17 mouse cellular contexts compared by ENCODE assay signal in the genomic region with DNA sequence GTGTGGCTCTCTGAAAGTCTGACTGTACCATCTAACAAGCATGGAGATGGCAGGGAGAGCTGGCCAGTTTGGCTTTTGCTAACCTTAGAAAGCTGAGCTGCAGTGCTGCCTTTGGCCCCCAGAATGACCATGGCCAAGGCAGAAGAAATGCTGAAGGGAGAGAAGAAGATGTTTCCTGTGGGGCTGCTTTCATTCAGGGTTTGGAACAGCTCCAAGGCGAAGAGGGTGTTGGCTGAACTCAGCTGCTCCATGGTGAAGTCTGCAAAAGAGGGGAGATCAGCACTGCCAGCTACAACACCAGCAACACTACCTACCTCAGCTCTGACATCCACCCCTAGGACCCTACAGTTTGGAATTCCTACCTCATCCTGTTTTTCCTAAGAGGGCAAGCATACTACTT. TPM values are rescaled to one million over a fixed set of nuclear protein-coding genes. Genes with fewer than 3 reads are reported as not detected.
DNase-seq lines count a peak whose midpoint lies in the region; ATAC-seq and TF ChIP-seq lines count a peak whose summit lies in the region.
"Had no signal": no experiment of that assay in that cellular context is flagged by ENCODE, and none has a peak within 500 bp of the region (broad histone marks: within the 10 kb centered on the region; RNA-seq: fewer than 3 reads in every experiment).

No protein-coding gene starts in this region.

- H3K4me2 ChIP-seq in hindbrain, embryonic 12.5 days (replicated peaks), result no peak overlapping the region

- no peaks in the 10 kb centered on the region for H3K36me3 ChIP-seq in heart, embryonic 10.5 days
- H3K36me3 ChIP-seq in limb, embryonic 10.5 days, result no peaks in the 10 kb centered on the region
- no peaks in the 10 kb centered on the region for H3K36me3 ChIP-seq in hindbrain, embryonic 12.5 days

- peak; percentile 83 for DNase-seq in heart, adult 11 months
- DNase-seq in heart, embryonic 10.5 days (ENCODE audit: low spot score), result no peak
- DNase-seq in layer of hippocampus, adult 2 months (ENCODE audit: low spot score in 2 of 2), result no peak
- no peak for DNase-seq in layer of hippocampus, adult 11-12 months (ENCODE audit: low spot score)
- peak; percentile 41 for DNase-seq in NIH3T3 (ENCODE audit: low read depth)
- no peak for DNase-seq in limb, embryonic 10.5 days (ENCODE audit: low spot score)
- DNase-seq: adrenal gland, adult 8-10 months; cerebellum, adult 9-10 months; embryo, embryonic 11 days; kidney, adult 8-10 months; right cerebral cortex, adult 18-20 months; thymus, postnatal 4 days had no signal

- 70% methylated on average over 1 of the region's 1 CpGs for WGBS in heart, embryonic 10.5 days
- WGBS in limb, embryonic 10.5 days, result 76% methylated on average over 1 of the region's 1 CpGs
- WGBS in hindbrain, embryonic 12.5 days, result 69% methylated on average over 1 of the region's 1 CpGs

- no peaks in the 10 kb centered on the region for H3K9me3 ChIP-seq in heart, embryonic 10.5 days
- H3K9me3 ChIP-seq in limb, embryonic 10.5 days (replicated peaks), result no peaks in the 10 kb centered on the region
- H3K9me3 ChIP-seq in hindbrain, embryonic 12.5 days (replicated peaks), result no peaks in the 10 kb centered on the region

- peak; percentile 45 for ATAC-seq in megakaryocyte-erythroid progenitor cell, adult 5-6 weeks (replicated peaks; ENCODE audit: low FRiP score, low TSS enrichment, poor library complexity, severe bottlenecking)
- ATAC-seq in hindbrain, embryonic 12.5 days (ENCODE audit: low FRiP score), result no peak

- H3K27ac ChIP-seq in heart, embryonic 10.5 days, result no peak overlapping the region
- 0 out of 2 replicates have a peak overlapping the region, but pooled peaks have one; percentile 51 for H3K27ac ChIP-seq in layer of hippocampus, adult 2 months
- H3K27ac ChIP-seq in limb, embryonic 10.5 days, result no peak overlapping the region
- H3K27ac ChIP-seq in hindbrain, embryonic 12.5 days, result no peak overlapping the region
- H3K27ac ChIP-seq: liver, embryonic 14.5 days had no signal

- peaks cover 7% of the 10 kb centered on the region; the same call in 1 of the 2 replicates for H3K4me1 ChIP-seq in heart, embryonic 10.5 days
- H3K4me1 ChIP-seq in limb, embryonic 10.5 days, result peaks cover 13% of the 10 kb centered on the region
- H3K4me1 ChIP-seq in hindbrain, embryonic 12.5 days, result no peaks in the 10 kb centered on the region

- TF ChIP-seq CTCF in layer of hippocampus, adult 2 months (conservative IDR thresholded peaks at IDR 0.05), result no peak

- no peak overlapping the region for H3K9ac ChIP-seq in hindbrain, embryonic 12.5 days
- H3K9ac ChIP-seq: liver, embryonic 14.5 days had no signal

- no peaks in the 10 kb centered on the region for H3K27me3 ChIP-seq in heart, embryonic 10.5 days (ENCODE audit: insufficient read depth, poor library complexity, severe bottlenecking)
- H3K27me3 ChIP-seq in limb, embryonic 10.5 days (ENCODE audit: low read depth, poor library complexity, severe bottlenecking), result no peaks in the 10 kb centered on the region
- no peaks in the 10 kb centered on the region for H3K27me3 ChIP-seq in hindbrain, embryonic 12.5 days

- no peak overlapping the region for H3K4me3 ChIP-seq in heart, embryonic 10.5 days
- no peak overlapping the region for H3K4me3 ChIP-seq in layer of hippocampus, adult 2 months
- H3K4me3 ChIP-seq in limb, embryonic 10.5 days, result no peak overlapping the region
- H3K4me3 ChIP-seq in hindbrain, embryonic 12.5 days, result no peak overlapping the region

RNA-seq across cellular contexts. Expression of a gene that starts 0.8 kb away (rescaled TPM):
- polyA plus RNA-seq in heart, embryonic 10.5 days (2016; fragmentation: Nextera tagmentation; extraction: Ambion mirVana), result 2.3 and 2.6 TPM in 2 replicates
- total RNA-seq in layer of hippocampus, adult 2 months (2021), result 1 to 10 TPM; 5.3 to 6.6 TPM
- total RNA-seq in megakaryocyte-erythroid progenitor cell, adult 5-6 weeks (2014; fragmentation: Nextera tagmentation), result 2.4 and 16.7 TPM in 2 replicates
- total RNA-seq in megakaryocyte-erythroid progenitor cell, adult 5-6 weeks (2017), result 10.1 and 35.8 TPM in 2 replicates
- polyA plus RNA-seq in limb, embryonic 10.5 days (2016; fragmentation: Nextera tagmentation; extraction: Ambion mirVana), result 0.46 and 2.1 TPM in 2 replicates
- polyA plus RNA-seq in hindbrain, embryonic 12.5 days (2016; fragmentation: Nextera tagmentation; extraction: Ambion mirVana), result 0.82 and 1.1 TPM in 2 replicates
- polyA plus RNA-seq: hindbrain, embryonic 11.5 days had no signal

RNA-seq across cellular contexts. Expression of a gene that starts 47.5 kb away (rescaled TPM):
- polyA plus RNA-seq in heart, embryonic 10.5 days (2016; fragmentation: Nextera tagmentation; extraction: Ambion mirVana), result not detected in 2 replicates
- not detected for total RNA-seq in layer of hippocampus, adult 2 months (2021)
- not detected in 2 replicates for total RNA-seq in megakaryocyte-erythroid progenitor cell, adult 5-6 weeks (2014; fragmentation: Nextera tagmentation)
- total RNA-seq in megakaryocyte-erythroid progenitor cell, adult 5-6 weeks (2017), result not detected in 2 replicates
- polyA plus RNA-seq in limb, embryonic 10.5 days (2016; fragmentation: Nextera tagmentation; extraction: Ambion mirVana), result not detected in 2 replicates
- not detected in 2 replicates for polyA plus RNA-seq in hindbrain, embryonic 12.5 days (2016; fragmentation: Nextera tagmentation; extraction: Ambion mirVana)
- polyA plus RNA-seq: hindbrain, embryonic 11.5 days; liver, embryonic 14.5 days had no signal

RNA-seq across cellular contexts. Expression of a gene that starts 47.9 kb away (rescaled TPM):
- not detected in 2 replicates for polyA plus RNA-seq in heart, embryonic 10.5 days (2016; fragmentation: Nextera tagmentation; extraction: Ambion mirVana)
- not detected for total RNA-seq in layer of hippocampus, adult 2 months (2021)
- total RNA-seq in megakaryocyte-erythroid progenitor cell, adult 5-6 weeks (2014; fragmentation: Nextera tagmentation), result not detected in 2 replicates
- not detected in 2 replicates for total RNA-seq in megakaryocyte-erythroid progenitor cell, adult 5-6 weeks (2017)
- polyA plus RNA-seq in limb, embryonic 10.5 days (2016; fragmentation: Nextera tagmentation; extraction: Ambion mirVana), result not detected in 2 replicates
- not detected in 2 replicates for polyA plus RNA-seq in hindbrain, embryonic 12.5 days (2016; fragmentation: Nextera tagmentation; extraction: Ambion mirVana)
- total RNA-seq: adrenal gland, adult 8-10 months; left cerebral cortex, postnatal 14 days had no signal
- polyA plus RNA-seq: hindbrain, embryonic 11.5 days had no signal

RNA-seq across cellular contexts. Expression of a gene that starts 48.3 kb away (rescaled TPM):
- 20.6 and 30.0 TPM in 2 replicates for polyA plus RNA-seq in heart, embryonic 10.5 days (2016; fragmentation: Nextera tagmentation; extraction: Ambion mirVana)
- 10 to 100 TPM; 62.1 to 63.7 TPM for total RNA-seq in layer of hippocampus, adult 2 months (2021)
- total RNA-seq in megakaryocyte-erythroid progenitor cell, adult 5-6 weeks (2014; fragmentation: Nextera tagmentation), result 22.3 and 38.7 TPM in 2 replicates
- total RNA-seq in megakaryocyte-erythroid progenitor cell, adult 5-6 weeks (2017), result 37.6 and 45.8 TPM in 2 replicates
- 14.8 and 20.6 TPM in 2 replicates for polyA plus RNA-seq in limb, embryonic 10.5 days (2016; fragmentation: Nextera tagmentation; extraction: Ambion mirVana)
- polyA plus RNA-seq in hindbrain, embryonic 12.5 days (2016; fragmentation: Nextera tagmentation; extraction: Ambion mirVana), result 33.9 and 41.3 TPM in 2 replicates

Comparison
In these comparisons a context has a peak if more than half of its experiments do, and no peak if none do; other contexts are left out.
1. DNase-seq: peak in heart, adult 11 months (single experiment) and NIH3T3 (single experiment); none in heart, embryonic 10.5 days (single experiment), layer of hippocampus, adult 2 months (0 of 2), layer of hippocampus, adult 11-12 months (single experiment) and limb, embryonic 10.5 days (single experiment).